Mouse (Mus musculus): ENCODE data around the gene Gprin2. TPM values are rescaled to one million over a fixed set of nuclear protein-coding genes. Genes with fewer than 3 reads are reported as not detected.

Gprin2 gene
- polyA plus RNA-seq, 1 experiment from 2014 or later = 0.84 TPM

- H3K4me1 ChIP-seq (ENCODE audit: control insufficient read depth, insufficient read depth, low read length) = peaks cover 5% of the 10 kb centered on the region; the same call in 1 of the 2 replicates
- WGBS = 65% methylated on average over 6 of the region's 6 CpGs
- no peak overlapping the region for H3K9ac ChIP-seq (ENCODE audit: low read depth, low read length)
- no peaks in the 10 kb centered on the region for H3K36me3 ChIP-seq (ENCODE audit: control insufficient read depth, insufficient read depth, low read length)
- no peak overlapping the region for H3K4me3 ChIP-seq (ENCODE audit: low read depth, low read length)
- 0 out of 2 replicates have a peak, but pooled peaks have one; percentile 67 for ATAC-seq (ENCODE audit: low read depth)
- DNase-seq (ENCODE audit: low spot score) = peak; percentile 83
- H3K4me2 ChIP-seq (ENCODE audit: low read depth, low read length) = no peak overlapping the region
- H3K27me3 ChIP-seq (replicated peaks; ENCODE audit: control insufficient read depth, insufficient read depth, low read length) = peaks cover 20% of the 10 kb centered on the region
- no peak overlapping the region for H3K27ac ChIP-seq (replicated peaks; ENCODE audit: low read depth, low read length)
- H3K9me3 ChIP-seq (ENCODE audit: control insufficient read depth, low read length) = no peaks in the 10 kb centered on the region
These were observed 14.1 kb upstream of the Gprin2 start for GRCm38 (mm10) chr14:34215451-34216127.

DNA sequence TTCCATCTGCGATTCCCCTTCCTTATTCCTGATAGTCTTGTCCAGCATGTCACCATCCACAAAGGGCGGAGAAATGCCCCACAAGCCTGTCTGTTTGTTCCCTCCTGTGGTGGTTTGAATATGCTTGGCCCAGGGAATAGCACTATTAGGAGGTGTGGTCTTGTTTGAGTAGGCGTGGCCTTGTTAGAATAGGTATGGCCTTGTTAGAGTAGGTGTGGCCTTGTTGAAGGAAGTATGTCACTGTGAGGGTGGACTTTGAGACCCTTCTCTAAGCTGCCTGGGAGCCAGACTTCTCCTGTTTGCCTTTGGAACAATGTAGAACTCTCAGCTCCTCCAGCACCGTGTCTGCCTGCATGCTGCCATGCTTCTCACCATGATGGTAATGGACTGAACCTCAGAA is 8.5 kb upstream of the Gprin2 start:
- 80% methylated on average over 4 of the region's 4 CpGs for WGBS

GRCm38 (mm10) chr14:34209080-34209479 is 7.6 kb upstream of the Gprin2 start:
- WGBS = 60% methylated on average over 4 of the region's 4 CpGs
- Histone ChIP-seq H3K27ac (replicated peaks; ENCODE audit: low read depth, low read length) (no peak overlapping the region), H3K9ac (ENCODE audit: low read depth, low read length) (no peak overlapping the region), H3K9me3 (ENCODE audit: control insufficient read depth, low read length) (no peaks in the 10 kb centered on the region), H3K4me1 (ENCODE audit: control insufficient read depth, insufficient read depth, low read length) (no peaks in the 10 kb centered on the region), H3K4me2 (ENCODE audit: low read depth, low read length) (no peak overlapping the region), H3K4me3 (ENCODE audit: low read depth, low read length) (no peak overlapping the region), H3K27me3 (replicated peaks; ENCODE audit: control insufficient read depth, insufficient read depth, low read length) (no peaks in the 10 kb centered on the region), H3K36me3 (ENCODE audit: control insufficient read depth, insufficient read depth, low read length) (no peaks in the 10 kb centered on the region)
- DNase-seq (ENCODE audit: low spot score) (no peak), ATAC-seq (ENCODE audit: low read depth) (no peak)

More for the DNA sequence above, 8.5 kb upstream of the Gprin2 start:
- no peaks in the 10 kb centered on the region for H3K27me3 ChIP-seq (replicated peaks; ENCODE audit: control insufficient read depth, insufficient read depth, low read length)
- DNase-seq (ENCODE audit: low spot score) = no peak
- no peak overlapping the region for H3K4me2 ChIP-seq (ENCODE audit: low read depth, low read length)
- H3K4me3 ChIP-seq (ENCODE audit: low read depth, low read length) = no peak overlapping the region
- no peaks in the 10 kb centered on the region for H3K9me3 ChIP-seq (ENCODE audit: control insufficient read depth, low read length)
- H3K36me3 ChIP-seq (ENCODE audit: control insufficient read depth, insufficient read depth, low read length) = no peaks in the 10 kb centered on the region
- H3K4me1 ChIP-seq (ENCODE audit: control insufficient read depth, insufficient read depth, low read length) = no peaks in the 10 kb centered on the region
- H3K9ac ChIP-seq (ENCODE audit: low read depth, low read length) = no peak overlapping the region
- no peak for ATAC-seq (ENCODE audit: low read depth)
- no peak overlapping the region for H3K27ac ChIP-seq (replicated peaks; ENCODE audit: low read depth, low read length)

- DNase-seq (ENCODE audit: low spot score) = peak; percentile 72
- 45% methylated on average over 2 of the region's 2 CpGs for WGBS
These were observed 7.2 kb upstream of the Gprin2 start for GRCm38 (mm10) chr14:34208651-34209050.

DNA sequence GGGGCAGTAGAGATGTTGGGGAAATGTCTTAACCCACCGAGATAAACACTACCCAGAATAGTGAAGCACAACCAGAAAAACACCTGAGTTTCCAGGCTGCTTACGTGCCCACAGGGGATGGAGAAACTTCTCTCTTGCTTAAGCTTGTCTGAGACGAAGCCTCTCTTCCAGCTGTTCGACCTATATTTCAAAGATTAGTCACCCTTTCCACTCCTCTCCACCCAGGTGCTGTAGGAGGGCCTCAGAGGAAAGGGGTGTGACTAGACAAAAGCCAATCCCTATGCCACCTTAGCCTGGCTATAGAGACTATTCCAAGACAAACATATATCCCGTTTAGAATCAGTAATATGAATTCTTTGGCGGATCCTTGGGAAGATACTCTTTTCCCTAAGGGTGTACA is 6.5 kb upstream of the Gprin2 start:
- Histone ChIP-seq H3K4me3 (ENCODE audit: low read depth, low read length) (no peak overlapping the region), H3K4me1 (ENCODE audit: control insufficient read depth, insufficient read depth, low read length) (no peaks in the 10 kb centered on the region), H3K4me2 (ENCODE audit: low read depth, low read length) (no peak overlapping the region), H3K27me3 (replicated peaks; ENCODE audit: control insufficient read depth, insufficient read depth, low read length) (no peaks in the 10 kb centered on the region), H3K36me3 (ENCODE audit: control insufficient read depth, insufficient read depth, low read length) (no peaks in the 10 kb centered on the region), H3K9ac (ENCODE audit: low read depth, low read length) (no peak overlapping the region), H3K27ac (replicated peaks; ENCODE audit: low read depth, low read length) (no peak overlapping the region), H3K9me3 (ENCODE audit: control insufficient read depth, low read length) (no peaks in the 10 kb centered on the region)
- WGBS = 69% methylated on average over 6 of the region's 6 CpGs
- no peak for DNase-seq (ENCODE audit: low spot score)
- ATAC-seq (ENCODE audit: low read depth) = no peak

More at GRCm38 (mm10) chr14:34208651-34209050, 7.2 kb upstream of the Gprin2 start:
- Histone ChIP-seq H3K4me1 (ENCODE audit: control insufficient read depth, insufficient read depth, low read length) (no peaks in the 10 kb centered on the region), H3K9me3 (ENCODE audit: control insufficient read depth, low read length) (no peaks in the 10 kb centered on the region), H3K9ac (ENCODE audit: low read depth, low read length) (no peak overlapping the region), H3K4me3 (ENCODE audit: low read depth, low read length) (no peak overlapping the region), H3K27ac (replicated peaks; ENCODE audit: low read depth, low read length) (no peak overlapping the region), H3K36me3 (ENCODE audit: control insufficient read depth, insufficient read depth, low read length) (no peaks in the 10 kb centered on the region), H3K27me3 (replicated peaks; ENCODE audit: control insufficient read depth, insufficient read depth, low read length) (no peaks in the 10 kb centered on the region), H3K4me2 (ENCODE audit: low read depth, low read length) (no peak overlapping the region)
- no peak for ATAC-seq (ENCODE audit: low read depth)

DNA sequence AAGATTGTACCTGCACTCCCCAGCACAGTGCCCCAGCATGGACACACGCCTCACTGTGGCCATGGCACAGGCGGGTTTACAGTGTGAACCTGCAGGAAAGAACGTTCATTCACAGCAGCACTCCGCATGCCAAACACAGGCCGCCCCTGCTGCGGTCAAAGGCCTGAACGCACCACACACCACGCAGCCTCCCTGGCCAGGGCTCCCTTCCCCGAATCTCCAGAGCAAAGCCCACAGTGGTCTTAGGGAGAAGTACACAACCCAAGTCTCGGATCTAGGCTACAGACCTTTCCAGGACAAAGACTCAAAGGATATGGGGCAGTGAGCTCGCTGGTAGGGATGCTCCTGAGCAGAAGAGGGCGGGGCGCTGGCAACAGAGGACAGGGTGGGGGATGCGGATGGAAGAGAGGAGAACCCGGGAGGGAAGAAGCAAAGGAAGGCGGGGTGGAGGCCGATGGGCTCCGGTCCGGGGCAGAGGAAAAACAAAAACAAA is 669 bp downstream of the Gprin2 start:
- H3K4me1 ChIP-seq (ENCODE audit: control insufficient read depth, insufficient read depth, low read length) = peaks cover 17% of the 10 kb centered on the region
- H3K27me3 ChIP-seq (replicated peaks; ENCODE audit: control insufficient read depth, insufficient read depth, low read length) = 0 out of 2 replicates have a peak, but pooled peaks cover 3% of the 10 kb centered on the region
- no peaks in the 10 kb centered on the region for H3K36me3 ChIP-seq (ENCODE audit: control insufficient read depth, insufficient read depth, low read length)
- no peak overlapping the region for H3K27ac ChIP-seq (replicated peaks; ENCODE audit: low read depth, low read length)
- H3K4me2 ChIP-seq (ENCODE audit: low read depth, low read length) = peak overlapping the region; percentile 81
- H3K9ac ChIP-seq (ENCODE audit: low read depth, low read length) = peak overlapping the region; percentile 70
- no peaks in the 10 kb centered on the region for H3K9me3 ChIP-seq (ENCODE audit: control insufficient read depth, low read length)
- 2% methylated on average over 19 of the region's 19 CpGs for WGBS
- DNase-seq (ENCODE audit: low spot score) (peak; percentile 61), ATAC-seq (ENCODE audit: low read depth) (peak; percentile 79)
- H3K4me3 ChIP-seq (ENCODE audit: low read depth, low read length) = peak overlapping the region; percentile 71

DNA sequence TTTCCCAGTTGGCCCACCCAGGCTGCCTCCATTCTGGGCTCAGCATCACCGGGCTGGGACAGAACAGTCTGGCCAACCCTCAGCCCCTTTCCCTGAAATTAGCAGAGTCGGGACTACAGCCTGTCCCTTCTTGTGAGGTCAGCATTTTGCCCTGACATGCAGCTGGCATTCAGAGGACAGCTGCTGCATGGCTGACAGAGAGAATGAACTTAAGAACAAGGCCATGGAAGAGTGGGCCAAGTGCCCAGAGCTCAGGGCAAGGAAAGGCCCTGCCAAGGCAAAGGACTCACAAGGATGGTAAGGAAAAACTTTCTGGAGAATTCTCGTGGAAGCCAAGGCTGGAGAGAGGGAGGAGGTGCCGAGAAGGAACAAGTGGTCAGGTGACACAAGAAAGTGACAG is 4.7 kb downstream of the Gprin2 start:
- DNase-seq (ENCODE audit: low spot score) (peak; percentile 39), ATAC-seq (ENCODE audit: low read depth) (no peak)
- H3K9me3 ChIP-seq (ENCODE audit: control insufficient read depth, low read length) = no peaks in the 10 kb centered on the region
- H3K4me2 ChIP-seq (ENCODE audit: low read depth, low read length) = no peak overlapping the region
- peaks cover 17% of the 10 kb centered on the region for H3K4me1 ChIP-seq (ENCODE audit: control insufficient read depth, insufficient read depth, low read length)
- WGBS = 32% methylated on average over 4 of the region's 4 CpGs
- peak overlapping the region; percentile 21 for H3K27ac ChIP-seq (replicated peaks; ENCODE audit: low read depth, low read length)
- H3K36me3 ChIP-seq (ENCODE audit: control insufficient read depth, insufficient read depth, low read length) = no peaks in the 10 kb centered on the region
- H3K4me3 ChIP-seq (ENCODE audit: low read depth, low read length) = no peak overlapping the region
- H3K9ac ChIP-seq (ENCODE audit: low read depth, low read length) = peak overlapping the region; percentile 22; the same call in 1 of the 2 replicates
- no peaks in the 10 kb centered on the region for H3K27me3 ChIP-seq (replicated peaks; ENCODE audit: control insufficient read depth, insufficient read depth, low read length)

DNA sequence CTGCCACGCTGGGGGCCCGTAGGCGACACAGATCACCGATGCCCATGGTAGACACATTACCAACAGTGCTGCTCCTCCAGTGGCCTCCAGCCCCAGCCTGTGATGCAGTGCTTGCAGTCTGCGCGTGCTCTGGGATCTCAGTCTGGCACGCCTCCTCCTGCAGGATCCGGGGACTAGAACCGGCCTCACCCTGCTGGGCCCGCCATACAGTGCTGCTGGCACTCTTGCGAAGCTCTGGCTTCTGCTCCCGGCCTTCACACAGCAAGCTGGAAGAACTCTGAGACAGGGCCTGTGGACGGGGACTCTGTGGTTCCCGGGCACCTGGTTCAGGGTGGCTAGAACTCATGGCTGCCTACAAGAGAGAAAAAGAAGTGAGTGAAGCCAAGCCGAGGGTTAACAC is 6.0 kb downstream of the Gprin2 start:
- Histone ChIP-seq H3K36me3 (ENCODE audit: control insufficient read depth, insufficient read depth, low read length) (no peaks in the 10 kb centered on the region), H3K9ac (ENCODE audit: low read depth, low read length) (no peak overlapping the region), H3K27ac (replicated peaks; ENCODE audit: low read depth, low read length) (no peak overlapping the region), H3K9me3 (ENCODE audit: control insufficient read depth, low read length) (no peaks in the 10 kb centered on the region), H3K4me1 (ENCODE audit: control insufficient read depth, insufficient read depth, low read length) (peaks cover 16% of the 10 kb centered on the region), H3K4me2 (ENCODE audit: low read depth, low read length) (no peak overlapping the region), H3K4me3 (ENCODE audit: low read depth, low read length) (no peak overlapping the region), H3K27me3 (replicated peaks; ENCODE audit: control insufficient read depth, insufficient read depth, low read length) (no peaks in the 10 kb centered on the region)
- no peak for DNase-seq (ENCODE audit: low spot score)
- ATAC-seq (ENCODE audit: low read depth) = no peak
- 88% methylated on average over 15 of the region's 15 CpGs for WGBS

DNA sequence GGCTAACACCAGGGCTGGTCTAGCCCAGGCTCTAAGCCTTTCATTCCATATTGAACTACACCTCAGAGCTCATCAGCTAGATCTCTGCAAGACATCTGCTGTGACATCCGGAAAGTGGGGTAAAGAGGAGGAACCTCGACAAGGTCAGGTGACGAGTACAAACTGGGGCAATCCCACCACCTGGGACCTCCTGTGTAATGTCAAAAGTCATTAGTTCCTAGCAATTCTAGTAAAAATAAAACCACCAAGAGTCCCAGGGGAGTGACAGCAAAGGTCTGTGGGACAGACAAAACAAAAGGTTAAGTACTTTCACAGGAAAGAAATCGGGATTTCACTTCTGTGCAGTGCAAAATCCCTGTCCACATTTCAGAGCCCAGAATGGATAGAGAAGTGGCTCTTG is 7.6 kb downstream of the Gprin2 start:
- Histone ChIP-seq H3K27me3 (replicated peaks; ENCODE audit: control insufficient read depth, insufficient read depth, low read length) (no peaks in the 10 kb centered on the region), H3K9ac (ENCODE audit: low read depth, low read length) (no peak overlapping the region), H3K4me2 (ENCODE audit: low read depth, low read length) (no peak overlapping the region), H3K9me3 (ENCODE audit: control insufficient read depth, low read length) (no peaks in the 10 kb centered on the region), H3K27ac (replicated peaks; ENCODE audit: low read depth, low read length) (no peak overlapping the region), H3K4me1 (ENCODE audit: control insufficient read depth, insufficient read depth, low read length) (peaks cover 13% of the 10 kb centered on the region), H3K4me3 (ENCODE audit: low read depth, low read length) (no peak overlapping the region), H3K36me3 (ENCODE audit: control insufficient read depth, insufficient read depth, low read length) (no peaks in the 10 kb centered on the region)
- ATAC-seq (ENCODE audit: low read depth) (no peak), DNase-seq (ENCODE audit: low spot score) (no peak)
- 68% methylated on average over 4 of the region's 4 CpGs for WGBS

All from embryonic facial prominence, embryonic 14.5 days (tissue).